Mouse (Mus musculus) heart, postnatal 0 days (tissue): ENCODE measurements around the gene Ccdc61.

Experiments used
- CTCF ChIP-seq: IDR thresholded peaks from 2 replicates; pipeline ENCODE4 v1.5.1; 2016; ENCODE audit warnings: antibody characterized with exemption, control low read depth, low read depth
- EP300 ChIP-seq: IDR thresholded peaks from 2 replicates; pipeline ENCODE4 v1.6.1; 2016; ENCODE audit warnings: antibody characterized with exemption, low read depth

GRCm38 (mm10) chr7:18886963-18887362, 23.3 kb downstream of the Ccdc61 start:
- TF ChIP-seq CTCF (no peak), EP300 (no peak)
